Comparison of ENCODE assay signal across 24 mouse cellular contexts in the genomic region with DNA sequence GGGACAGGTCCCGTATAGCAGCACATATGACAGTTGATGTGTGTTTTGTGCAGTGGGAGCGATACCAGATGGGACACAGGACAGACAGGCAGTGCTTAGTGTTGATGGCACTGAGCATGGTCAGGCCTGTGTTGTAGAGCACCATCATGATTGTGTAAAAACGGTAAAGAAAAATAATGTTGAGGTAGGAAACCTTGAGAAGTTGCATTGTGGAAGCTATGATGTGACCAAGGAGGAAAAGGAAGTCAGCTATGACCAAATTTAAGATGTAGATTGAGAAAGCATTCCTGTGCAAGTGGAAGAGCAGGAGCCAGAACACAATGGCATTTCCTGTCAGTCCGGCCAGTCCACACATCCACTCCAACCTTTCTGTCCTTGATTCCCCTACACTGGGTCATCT. TPM values are rescaled to one million over a fixed set of nuclear protein-coding genes. Genes with fewer than 3 reads are reported as not detected.
A peak's percentile ranks its signal among the peaks of the same experiment; 100 is the strongest.
DNase-seq lines count a peak whose midpoint lies in the region; ATAC-seq lines count a peak whose summit lies in the region.
"Had no signal": no experiment of that assay in that cellular context is flagged by ENCODE, and none has a peak within 500 bp of the region (broad histone marks: within the 10 kb centered on the region; RNA-seq: fewer than 3 reads in every experiment).

No protein-coding gene starts in this region.

- ATAC-seq in megakaryocyte progenitor cell, adult 5-6 weeks (replicated peaks; ENCODE audit: poor library complexity) = peak; percentile 85
- ATAC-seq: activated CD4-positive, CD25-positive, alpha-beta regulatory T cell, adult 4 months; CD4-positive, CD25-positive, alpha-beta regulatory T cell, adult 4 months; forebrain, embryonic 14.5 days; forebrain, embryonic 16.5 days; Patski had no signal

- DNase-seq in heart, adult 11 months = peak; percentile 11
- no peak for DNase-seq in heart, postnatal 25 days (ENCODE audit: low spot score)
- no peak for DNase-seq in thymus, postnatal 10 days (ENCODE audit: low spot score in 2 of 2)
- no peak for DNase-seq in adipocyte (ENCODE audit: low spot score)
- DNase-seq: adrenal gland, adult 2 months; adrenal gland, postnatal 10 days; adrenal gland, postnatal 25 days; B cell, adult 2 months; cerebellum, adult 11 months; cerebellum, adult 18-20 months; cerebellum, adult 8-10 months; cerebellum, adult 9-11 months; cerebellum, postnatal 14 days; cerebellum, postnatal 36 days; embryo, embryonic 11 days had no signal

- intact Hi-C loops in heart, postnatal 25 days (cut with DNase I) = no loop called here

RNA-seq across cellular contexts. Expression of a gene that starts 25.7 kb away (rescaled TPM):
- total RNA-seq in heart, postnatal 25 days (2021) = not detected
- 70.6 and 88.3 TPM in 2 replicates for total RNA-seq in megakaryocyte progenitor cell, adult 5-6 weeks (2015)
- total RNA-seq in megakaryocyte progenitor cell, adult 5-6 weeks (2017) = 15.6 and 18.7 TPM in 2 replicates
- total RNA-seq: adrenal gland, adult 2 months; adrenal gland, postnatal 25 days; CH12.LX; G1E had no signal

RNA-seq across cellular contexts. Expression of a gene that starts 51.0 kb away (rescaled TPM):
- total RNA-seq in heart, postnatal 25 days (2021) = not detected
- 14.1 and 19.8 TPM in 2 replicates for total RNA-seq in megakaryocyte progenitor cell, adult 5-6 weeks (2015)
- 1.2 and 5.4 TPM in 2 replicates for total RNA-seq in megakaryocyte progenitor cell, adult 5-6 weeks (2017)
- total RNA-seq: adrenal gland, adult 2 months; adrenal gland, postnatal 10 days; adrenal gland, postnatal 25 days; CH12.LX; common myeloid progenitor, adult 5-6 weeks; G1E had no signal

Comparison
In these comparisons a context has a peak if more than half of its experiments do, and no peak if none do; other contexts are left out.
1. RNA of a gene that starts 25.7 kb away (total RNA-seq): 15.6 to 88.3 TPM in megakaryocyte progenitor cell, adult 5-6 weeks; not detected in heart, postnatal 25 days; every median in the first group is over 10 times any median in the second.